Mouse (Mus musculus) monocyte, adult 5-6 weeks (primary cell): ENCODE measurements around the gene Fam219a. TPM values are rescaled to one million over a fixed set of nuclear protein-coding genes. Genes with fewer than 3 reads are reported as not detected.
A peak's percentile ranks its signal among the peaks of the same experiment; 100 is the strongest.

Experiments used
- ATAC-seq: fragments of 153-309, 156-312 bp; replicated peaks from 2 replicates; pipeline ENCODE4 v1.8.0; 2017; ENCODE audit warnings: mild to moderate bottlenecking; ENCODE audit not compliant: low TSS enrichment, insufficient number of reproducible peaks, severe bottlenecking, poor library complexity, low FRiP score
- total RNA-seq: library from RNA; stranded (forward); fragments of 200-1000, 200-491, 200-594 nt; gene quantifications from 3 replicates; pipeline ENCODE4 v1.2.3, GENCODE M21; 2017

Gene Fam219a
- 0.95 to 9.1 TPM (median 5.6 TPM) in 3 replicates for total RNA-seq

DNA sequence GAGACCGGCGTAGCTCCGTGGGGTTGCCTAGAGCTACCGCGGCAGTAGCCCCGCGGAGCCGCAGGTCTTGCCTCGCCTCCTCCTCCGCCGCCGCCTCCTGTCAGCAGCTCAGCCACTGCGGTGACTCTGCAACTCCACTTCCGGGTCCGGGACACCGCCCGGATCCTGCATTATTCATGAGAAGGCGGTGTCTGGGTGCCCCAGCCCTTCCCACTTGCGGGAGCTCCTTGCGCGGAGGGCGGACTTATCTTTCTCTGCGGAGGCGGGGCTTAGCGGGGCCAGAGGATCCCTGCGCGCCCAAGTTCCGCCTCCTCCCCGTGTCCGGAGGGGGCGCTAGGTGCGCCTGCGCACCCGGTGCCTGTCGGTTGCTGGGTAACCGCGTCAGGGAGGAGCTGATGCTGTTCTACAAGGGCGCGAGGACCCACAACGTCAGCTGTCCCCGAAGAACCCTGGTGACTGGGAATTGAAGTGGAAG is at the start of gene Fam219a, which contains the start of gene Dnaic1:
Gene Fam219a, minus strand, starts transcription at position 128 of the 475 bp plus-strand sequence.
Gene Dnaic1, plus strand, starts transcription at position 365 of the 475 bp plus-strand sequence.
- ATAC-seq: peak; percentile 98

DNA sequence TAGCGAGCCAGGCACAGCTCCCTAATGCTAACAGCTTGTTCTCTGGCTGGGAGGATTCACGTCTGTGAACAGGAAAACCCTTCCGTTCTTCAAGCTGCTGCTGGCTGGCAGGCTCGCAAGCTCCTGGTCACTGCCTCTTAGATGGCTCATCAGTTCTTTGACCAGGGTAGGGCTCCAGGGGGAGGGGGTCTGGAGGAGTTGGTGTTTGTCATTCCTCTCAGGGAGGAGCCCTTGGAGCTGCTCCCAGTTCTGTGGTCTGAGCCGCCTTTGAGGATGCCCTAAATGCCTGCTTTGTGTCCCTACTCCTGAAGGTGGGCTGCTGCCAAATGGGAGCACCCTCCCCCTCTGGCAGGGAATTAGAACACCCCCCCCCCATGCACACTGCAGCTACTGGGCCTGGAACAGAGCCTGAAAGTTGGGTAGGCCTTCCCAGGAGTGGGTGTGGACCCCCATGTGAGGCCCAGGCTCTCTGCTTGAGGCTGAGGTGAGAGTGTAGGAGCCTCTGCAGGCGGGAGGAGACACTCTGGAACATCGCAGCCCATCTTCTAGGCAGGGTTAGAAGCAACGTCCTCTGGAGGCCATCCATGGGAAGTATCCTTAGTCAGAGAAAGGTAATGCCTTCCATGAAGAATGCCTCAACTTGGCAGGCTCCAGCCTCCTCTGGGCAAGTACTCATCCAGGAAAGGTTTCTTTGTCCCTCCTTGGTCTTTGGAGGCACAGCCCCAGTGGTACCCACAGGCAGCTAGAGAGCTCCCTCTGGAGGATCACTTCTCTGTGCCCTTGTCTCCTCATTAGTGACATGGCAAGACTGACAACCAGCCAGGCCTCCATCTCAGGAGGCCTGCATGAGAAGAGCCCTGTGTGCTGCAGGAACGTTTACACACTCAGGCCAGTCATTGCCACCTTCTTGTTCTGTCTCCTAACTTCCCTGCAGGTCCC is 46.6 kb upstream of the Fam219a start:
- no peak for ATAC-seq

DNA sequence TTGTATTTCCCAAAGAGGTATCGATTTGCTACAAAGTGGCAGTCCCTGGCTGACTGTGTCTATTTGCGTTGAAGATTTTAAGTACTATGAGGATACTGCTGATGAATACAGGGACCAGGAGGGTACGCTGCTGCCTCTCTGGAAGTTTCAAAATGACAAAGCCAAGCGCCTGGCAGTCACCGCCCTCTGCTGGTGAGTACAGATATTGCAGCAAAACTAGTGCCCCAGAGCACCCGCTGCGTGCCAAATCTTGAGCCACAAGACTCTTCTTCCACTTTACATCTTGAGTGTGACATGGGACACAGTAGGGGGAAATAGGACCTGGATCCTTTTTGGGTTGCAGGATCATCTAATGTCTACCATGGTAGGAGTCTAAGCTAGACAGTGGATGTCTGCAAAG is 44.8 kb upstream of the Fam219a start:
- ATAC-seq: peak; percentile 64

DNA sequence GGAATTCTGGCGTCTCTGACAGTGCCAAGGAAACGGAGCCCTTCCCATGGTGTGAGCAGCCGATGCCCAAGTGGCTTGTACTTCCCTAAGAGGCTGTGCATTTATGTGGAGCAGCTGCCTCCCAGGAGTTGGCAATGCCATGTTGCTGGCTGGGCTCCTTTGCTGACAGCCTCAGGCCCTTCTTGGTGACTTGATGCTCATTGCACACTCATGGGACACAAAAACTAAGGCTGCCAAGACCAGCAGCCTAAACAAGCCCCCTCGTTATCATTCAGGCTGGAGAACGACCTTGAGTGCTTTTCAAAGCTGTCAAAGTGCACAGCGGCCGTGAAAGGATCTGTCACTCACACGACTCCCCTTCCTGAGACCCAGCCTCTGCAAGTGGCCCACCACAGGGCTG is 42.8 kb upstream of the Fam219a start:
- ATAC-seq: no peak

DNA sequence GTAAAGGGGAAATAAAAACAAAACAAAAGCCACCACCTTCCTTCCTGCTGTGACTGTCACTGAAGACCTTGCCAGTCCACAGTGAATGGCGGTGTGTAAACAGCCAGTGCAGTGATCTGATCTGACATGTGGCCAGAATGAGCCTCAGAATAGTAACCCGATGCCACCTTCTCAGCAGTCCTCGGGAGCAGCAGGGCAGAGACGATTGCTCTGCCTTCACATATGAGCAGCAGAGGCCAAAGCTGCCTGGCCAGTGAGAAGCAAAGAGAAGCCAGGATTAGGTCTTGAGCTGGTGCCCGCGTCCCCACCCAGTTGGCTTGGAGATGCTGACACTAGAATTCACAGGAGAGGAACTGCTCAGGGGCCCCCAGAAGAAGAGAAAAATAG is 41.2 kb upstream of the Fam219a start:
- ATAC-seq: no peak

DNA sequence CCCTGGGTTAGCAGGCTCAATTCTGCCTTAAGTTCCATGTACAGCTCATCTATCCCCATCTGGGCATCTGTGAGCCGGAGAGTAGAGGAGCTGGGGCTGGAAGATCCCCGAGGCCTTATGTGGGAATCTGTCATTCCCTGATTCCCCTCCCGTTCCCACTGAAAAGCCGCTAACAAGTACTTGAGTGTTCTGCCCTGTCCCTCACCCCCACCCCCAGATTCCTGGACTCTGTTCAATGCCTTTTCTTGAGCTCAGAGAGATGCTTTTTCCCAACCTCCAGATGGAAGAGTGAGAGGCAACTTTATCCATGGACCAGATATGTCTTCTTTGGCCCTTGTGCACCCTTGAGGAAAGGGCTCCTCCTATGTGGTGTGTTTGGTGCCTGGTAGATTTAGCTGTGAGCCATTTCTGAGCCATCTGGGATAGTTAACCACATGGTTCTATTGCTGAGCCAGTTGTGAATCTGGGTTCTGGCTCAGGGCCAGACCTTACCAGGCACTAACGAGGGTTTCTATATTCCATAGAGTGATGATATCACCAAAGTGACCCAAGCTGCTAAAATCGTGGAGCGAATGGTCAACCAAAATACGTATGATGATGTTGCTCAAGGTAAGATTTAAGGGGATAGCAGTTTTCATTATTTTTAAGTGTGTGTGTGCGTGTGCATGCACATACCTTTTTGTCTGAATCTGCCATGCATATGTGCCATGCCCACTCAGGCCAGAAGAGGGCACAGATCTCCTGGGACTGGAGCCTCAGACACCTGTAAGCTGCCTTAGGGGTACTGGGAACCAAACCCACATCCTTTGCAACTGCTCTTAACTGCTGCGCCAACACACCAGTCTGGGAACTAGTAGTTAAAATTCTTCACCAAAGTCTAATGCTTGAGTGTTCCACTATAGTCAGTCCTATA is 40.6 kb upstream of the Fam219a start:
- ATAC-seq: no peak

DNA sequence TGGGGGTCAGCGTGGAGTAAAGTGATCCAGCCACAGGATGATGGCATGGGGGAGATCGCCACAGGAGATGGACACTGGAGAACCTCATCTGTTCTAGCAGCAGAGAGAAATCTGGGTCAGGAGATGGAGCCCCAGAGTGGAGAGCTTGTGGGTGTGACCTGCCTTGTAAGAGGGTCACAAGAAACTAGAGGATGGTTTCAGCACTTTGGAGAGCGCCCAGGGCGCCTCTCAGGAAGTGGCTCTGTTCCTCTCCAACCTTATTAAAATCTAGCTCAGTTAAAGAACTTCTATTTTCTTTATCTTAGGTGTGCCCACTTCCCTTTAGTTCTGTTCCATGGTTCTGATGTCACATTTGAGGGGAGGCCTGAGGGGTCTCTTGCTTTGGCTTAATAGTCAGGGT is 37.4 kb upstream of the Fam219a start:
- ATAC-seq: no peak

DNA sequence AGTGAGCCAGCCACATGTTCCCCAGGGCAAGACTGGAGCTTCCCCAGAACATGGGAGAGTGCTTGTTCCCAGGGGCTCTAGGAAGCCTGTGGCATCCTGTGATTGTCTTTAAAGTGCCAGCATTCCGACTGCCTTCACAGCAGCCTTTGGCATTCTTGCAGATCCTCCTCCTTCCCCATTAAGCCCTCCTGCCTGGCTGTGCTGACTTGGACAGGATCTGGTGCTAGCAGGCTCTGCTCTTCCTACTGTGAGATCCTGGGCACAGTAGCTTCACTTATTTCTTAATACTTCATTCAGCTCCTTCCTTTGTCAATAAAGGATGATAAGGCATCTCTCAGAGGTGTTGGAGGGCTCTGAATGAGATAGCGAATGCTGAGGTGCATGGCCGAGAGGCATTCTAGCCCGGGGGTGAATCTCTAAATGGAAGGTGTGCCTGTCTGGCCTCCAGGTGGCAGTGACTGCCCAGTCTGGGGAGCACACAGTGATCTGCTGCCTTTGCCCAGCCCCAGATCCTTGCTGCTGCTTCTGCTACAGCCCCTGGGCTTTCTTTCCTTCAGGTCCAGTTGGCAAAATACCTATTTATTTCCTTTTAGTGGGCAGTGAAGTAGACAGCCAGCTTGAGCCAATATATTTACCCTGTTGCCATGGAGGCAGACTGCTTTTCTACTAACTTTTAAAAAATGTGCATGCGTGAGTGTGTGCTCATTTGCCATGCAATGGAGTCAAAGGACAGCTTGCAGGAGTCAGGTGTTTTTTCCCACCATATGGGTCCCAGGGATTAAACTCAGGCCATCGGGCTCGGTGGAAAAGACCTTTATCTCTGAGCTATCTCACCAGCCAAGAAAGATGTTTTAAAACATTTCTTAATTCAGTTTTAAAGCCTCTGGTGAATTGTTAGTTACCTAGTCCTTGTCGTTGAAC is 35.4 kb upstream of the Fam219a start:
- no peak for ATAC-seq

DNA sequence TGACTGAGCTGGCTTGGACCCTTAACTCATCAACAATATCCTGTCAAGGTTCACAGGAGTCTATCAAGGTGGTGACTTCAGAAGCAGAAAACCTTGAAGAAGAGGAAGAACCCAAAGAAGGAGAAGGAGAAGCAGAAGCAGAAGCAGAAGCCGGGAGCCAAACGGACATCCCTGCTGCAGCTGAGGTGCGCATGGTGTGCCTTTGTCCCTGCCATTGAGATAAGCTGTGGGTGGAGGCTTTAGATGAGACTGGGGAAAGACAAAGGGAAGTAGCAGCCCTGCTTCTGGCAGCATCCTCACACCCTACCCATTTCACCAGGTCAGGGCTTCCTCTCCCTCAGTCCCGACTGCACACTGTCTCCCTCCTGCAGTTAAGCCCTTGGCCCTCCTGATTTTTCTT is 33.5 kb upstream of the Fam219a start:
- no peak for ATAC-seq

DNA sequence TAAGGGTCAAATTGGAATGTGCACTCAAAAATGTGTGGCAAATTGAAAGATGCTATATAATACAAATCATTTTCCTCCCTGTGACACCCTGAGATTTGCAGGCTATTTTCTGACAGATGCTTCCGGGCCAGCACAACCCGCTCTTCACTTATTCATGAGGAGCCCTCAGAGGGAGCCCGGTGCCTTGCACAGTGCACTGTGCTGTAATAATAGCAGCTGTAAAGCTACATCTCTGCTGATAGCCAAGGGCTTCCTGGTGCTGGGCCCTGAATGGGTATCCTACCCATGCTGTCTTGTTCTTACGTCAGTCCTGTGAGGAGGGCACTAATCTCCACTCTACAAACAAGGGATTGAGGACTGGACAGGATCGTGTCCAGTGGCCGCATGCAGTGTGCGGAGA is 14.0 kb upstream of the Fam219a start:
- no peak for ATAC-seq

DNA sequence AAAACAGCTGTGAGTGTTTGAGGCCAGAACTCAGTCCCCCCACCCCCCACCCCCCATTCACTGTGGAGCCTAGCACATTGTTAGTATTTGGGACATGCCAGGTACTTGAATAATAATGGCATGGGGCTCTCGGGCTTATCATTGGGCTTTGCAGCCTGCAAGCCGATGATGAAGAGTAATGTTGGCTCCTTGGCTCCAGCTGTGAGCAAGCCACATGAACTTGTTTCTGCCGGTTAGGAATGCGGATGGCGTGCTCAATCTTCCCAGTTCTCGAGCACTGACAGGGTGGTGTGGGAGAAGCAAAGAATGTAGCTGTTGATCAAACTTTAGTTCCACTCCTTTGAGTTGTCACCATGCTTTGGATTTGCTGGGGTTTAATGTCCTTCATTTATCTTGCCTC is 6.6 kb upstream of the Fam219a start:
- ATAC-seq: no peak

DNA sequence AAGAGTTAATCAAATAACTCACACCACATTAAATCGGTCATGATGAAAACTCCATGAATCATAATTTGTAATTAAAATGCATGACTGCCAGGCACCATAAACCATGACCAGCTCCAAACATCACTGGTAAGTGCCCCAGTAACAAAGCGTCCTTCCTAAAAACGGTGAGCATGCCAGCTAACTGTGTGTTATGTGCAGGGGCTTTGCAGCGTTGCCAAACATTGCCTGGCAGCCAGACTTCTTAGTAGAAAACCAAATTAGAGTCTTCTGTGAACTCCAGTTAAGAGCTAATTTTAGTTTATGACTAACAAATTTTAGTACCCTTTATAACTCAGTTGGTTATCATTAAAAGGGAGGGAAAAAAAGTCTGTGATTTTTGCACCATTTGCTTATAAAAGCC is 4.2 kb upstream of the Fam219a start:
- no peak for ATAC-seq

DNA sequence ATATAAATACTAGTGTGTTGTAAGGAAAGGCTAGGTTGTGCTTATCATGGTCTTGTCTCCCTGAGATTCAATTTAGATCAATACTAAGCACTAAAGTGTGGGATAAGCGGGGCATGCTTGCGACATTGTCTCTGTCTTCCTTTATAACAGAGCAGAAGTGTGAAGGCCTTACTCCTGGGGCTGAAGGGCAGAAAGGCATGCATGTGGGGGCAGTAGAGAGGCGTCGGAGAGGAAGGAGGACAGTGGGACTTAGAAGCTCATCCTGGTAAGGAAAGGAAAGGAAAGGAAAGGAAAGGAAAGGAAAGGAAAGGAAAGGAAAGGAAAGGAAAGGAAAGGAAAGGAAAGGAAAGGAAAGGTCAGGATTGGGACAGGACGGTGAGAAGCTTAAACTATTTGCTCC is 2.2 kb upstream of the Fam219a start:
- ATAC-seq: no peak

DNA sequence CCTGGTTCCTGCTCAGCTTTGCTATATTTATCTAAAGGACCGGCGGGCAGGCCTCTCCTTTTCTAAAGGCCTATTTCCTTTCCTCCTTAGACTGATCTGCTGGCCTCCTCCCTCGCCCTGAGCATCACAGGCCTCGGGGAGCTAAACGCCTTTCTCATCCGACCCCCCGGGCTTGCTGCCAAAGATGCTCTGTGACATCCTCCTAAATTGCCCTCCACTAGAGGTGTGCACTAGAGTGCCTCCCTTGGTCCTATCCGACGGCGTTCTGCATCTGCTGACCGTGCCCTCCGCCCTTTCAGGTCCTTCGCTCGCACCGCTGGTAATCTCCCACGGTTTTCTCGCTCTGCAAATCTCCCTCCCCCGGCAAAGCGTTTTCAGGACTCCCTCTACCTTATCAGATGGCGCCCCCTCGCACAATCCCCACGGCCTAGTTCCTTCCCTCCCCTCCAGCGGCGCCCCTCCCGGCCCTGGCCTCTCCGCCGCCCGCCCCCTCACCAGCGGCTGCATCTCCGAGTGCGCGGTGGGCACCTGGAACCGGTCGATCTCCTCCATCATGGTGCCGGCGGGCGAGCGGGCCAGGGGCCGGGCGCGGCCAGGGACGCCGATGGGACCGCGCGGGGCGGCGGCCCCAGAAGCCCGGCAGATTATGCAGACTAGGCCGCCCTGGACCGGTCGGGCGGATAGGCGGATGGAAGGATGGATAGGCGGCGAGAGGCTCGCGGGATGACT is 492 bp downstream of the Fam219a start:
- ATAC-seq: no peak

DNA sequence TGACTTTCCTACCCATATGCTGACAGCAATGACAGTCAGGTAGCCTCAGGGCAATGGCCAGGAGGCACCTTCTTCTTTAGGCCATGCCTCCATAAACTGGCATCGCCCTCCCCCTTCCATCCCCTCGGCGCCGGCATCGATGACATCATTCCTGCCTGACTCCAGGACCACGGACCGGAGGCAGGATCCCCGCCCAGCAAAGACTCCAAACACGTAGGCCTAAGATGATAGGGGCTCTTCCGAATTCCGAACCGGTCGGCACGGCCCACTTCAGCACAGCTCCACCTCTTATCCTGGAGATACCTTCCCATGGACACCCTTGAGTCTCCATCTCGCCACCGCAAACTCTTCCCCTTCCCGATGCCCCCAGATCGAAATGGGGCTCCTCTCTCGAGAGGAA is 1.1 kb downstream of the Fam219a start:
- ATAC-seq: no peak

DNA sequence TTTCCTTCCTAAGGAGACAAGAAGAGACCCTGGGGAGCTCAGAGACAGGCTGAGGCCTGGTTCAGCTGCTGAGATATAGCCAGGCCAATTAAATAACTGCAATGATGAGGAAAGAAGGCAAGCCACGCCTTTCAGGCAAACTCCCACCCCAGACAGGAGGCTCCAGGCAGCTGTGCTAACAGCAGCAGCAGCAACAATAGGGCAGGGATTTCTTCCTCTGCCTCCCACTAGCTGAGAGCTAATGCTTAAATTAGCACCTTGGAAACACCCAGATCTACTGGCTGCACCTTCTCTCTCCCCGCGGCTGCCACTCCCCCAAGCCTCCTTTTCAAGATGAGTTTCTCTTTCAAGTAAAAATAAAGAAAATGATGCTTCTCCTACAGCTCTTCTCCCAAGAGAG is 3.2 kb downstream of the Fam219a start:
- no peak for ATAC-seq

DNA sequence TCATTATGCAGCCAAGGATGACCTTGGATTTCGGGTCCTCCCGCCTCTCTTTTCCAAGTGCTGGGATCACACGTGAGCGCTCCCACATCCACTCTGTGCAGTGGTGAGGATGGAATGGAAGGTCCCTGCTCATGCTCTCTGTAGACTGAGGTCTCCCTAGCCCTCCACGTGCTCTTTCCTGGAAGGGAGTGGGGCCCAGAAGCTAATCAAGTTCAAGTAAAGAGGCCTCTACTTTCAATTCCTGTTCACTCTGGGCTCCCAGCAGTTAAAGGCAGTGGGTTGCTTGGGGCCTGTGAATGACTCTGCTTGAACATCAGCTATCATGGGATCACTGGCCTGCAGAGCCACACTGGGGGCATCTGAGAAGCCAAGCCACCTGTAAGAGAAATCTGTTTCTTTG is 6.0 kb downstream of the Fam219a start:
- ATAC-seq: no peak

DNA sequence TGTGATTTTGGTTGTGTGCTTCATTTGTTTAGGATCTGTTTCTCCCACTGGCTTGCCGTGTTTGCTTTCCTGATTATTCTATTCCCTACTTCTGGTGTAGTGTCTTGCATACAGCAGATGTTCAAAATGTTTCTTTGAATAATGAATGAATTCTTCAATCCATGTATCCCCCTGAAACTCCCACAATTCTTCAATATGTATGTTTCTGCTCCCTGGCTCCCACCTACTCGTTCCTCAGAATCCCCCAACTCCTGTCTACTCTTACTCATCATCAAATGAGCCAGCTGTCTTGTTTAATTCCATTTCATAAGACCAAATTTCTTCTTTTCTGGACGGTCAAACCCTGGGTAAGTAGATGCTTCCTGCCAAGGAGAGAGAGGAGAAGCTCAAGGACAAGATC is 12.2 kb downstream of the Fam219a start:
- no peak for ATAC-seq
